Mouse (Mus musculus) kidney, embryonic 14.5 days (tissue): ENCODE measurements at regions not wholly inside any gene's neighbourhood (a gene's known extent, or its start where the extent isn't known, plus 50 kb on each side); places are given as distances from the start of the nearest gene placed in this dataset.

Experiments used
- ATAC-seq: fragments of 200-750 bp; cut with Nextera tagmentation; 2 replicates; pipeline ENCODE4 v1.8.0; 2017; ENCODE audit warnings: moderate number of reproducible peaks, mild to moderate bottlenecking, moderate TSS enrichment, moderate library complexity; ENCODE audit not compliant: low FRiP score, low TSS enrichment
- H3K27ac ChIP-seq: fragments of 300-500 bp; sonication (generic); 2 replicates; pipeline ENCODE4 v1.5.1; 2014; ENCODE audit warnings: low read depth, mild to moderate bottlenecking, low read length, moderate library complexity, mixed read lengths
- H3K27me3 ChIP-seq: fragments of 300-500 bp; sonication (generic); 2 replicates; pipeline ENCODE4 v1.6.1; 2014; ENCODE audit warnings: mild to moderate bottlenecking, low read length; ENCODE audit not compliant: control insufficient read depth, insufficient read depth
- H3K36me3 ChIP-seq: fragments of 300-500 bp; sonication (generic); 2 replicates; pipeline ENCODE4 v1.6.1; 2014; ENCODE audit warnings: low read length, mixed read lengths; ENCODE audit not compliant: control insufficient read depth, insufficient read depth
- H3K4me1 ChIP-seq: fragments of 300-500 bp; sonication (generic); 2 replicates; pipeline ENCODE4 v1.6.1; 2014; ENCODE audit warnings: low read length, mixed read lengths; ENCODE audit not compliant: control insufficient read depth, insufficient read depth
- H3K4me2 ChIP-seq: fragments of 300-500 bp; sonication (generic); replicated peaks from 2 replicates; pipeline ENCODE4 v1.6.1; 2014; ENCODE audit warnings: low read depth, mild to moderate bottlenecking, low read length
- H3K4me3 ChIP-seq: fragments of 300-500 bp; sonication (generic); 2 replicates; pipeline ENCODE4 v1.5.1; 2014; ENCODE audit warnings: mild to moderate bottlenecking, low read length
- H3K9ac ChIP-seq: fragments of 300-500 bp; sonication (generic); 2 replicates; pipeline ENCODE4 v1.6.1; 2014; ENCODE audit warnings: low read depth, mild to moderate bottlenecking, low read length, moderate library complexity
- H3K9me3 ChIP-seq: fragments of 300-500 bp; sonication (generic); 2 replicates; pipeline ENCODE4 v1.6.1; 2016; ENCODE audit warnings: low read length; ENCODE audit not compliant: control insufficient read depth
- WGBS: fragments of 180-500 bp; shearing (Covaris S2); extraction: QIAGEN DNeasy Blood & Tissue Kit; methylation state at CpG from one replicate; pipeline ENCODE4 v1.1.7; 2014; 5-methylcytosine and 5-hydroxymethylcytosine counted together

DNA sequence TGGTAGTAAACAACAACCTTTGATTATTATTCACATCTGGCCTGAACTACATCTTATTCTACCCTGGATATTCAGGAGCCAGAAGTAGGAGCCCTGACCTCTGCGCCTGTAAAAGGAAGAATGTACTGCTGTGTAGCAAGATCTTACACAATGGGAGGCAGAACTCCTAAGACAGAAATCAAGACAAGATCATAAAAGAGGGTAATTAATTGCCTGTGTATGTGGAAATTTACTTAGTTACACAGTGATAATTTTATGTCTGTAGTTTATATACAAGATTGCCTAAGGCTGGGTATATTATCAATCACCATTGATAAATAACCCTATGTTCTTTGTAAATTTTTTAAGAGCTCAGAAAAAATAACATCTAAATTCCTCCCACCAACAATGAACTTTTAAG is 2167.8 kb downstream of the 9330182O14Rik start:
- WGBS: 65% methylated on average over 1 of the region's 1 CpGs
- Histone ChIP-seq H3K4me2 (no peak overlapping the region), H3K27ac (no peak overlapping the region), H3K27me3 (no peaks in the 10 kb centered on the region), H3K4me3 (no peak overlapping the region), H3K36me3 (no peaks in the 10 kb centered on the region), H3K4me1 (no peaks in the 10 kb centered on the region), H3K9ac (no peak overlapping the region), H3K9me3 (no peaks in the 10 kb centered on the region)
- ATAC-seq: no peak

DNA sequence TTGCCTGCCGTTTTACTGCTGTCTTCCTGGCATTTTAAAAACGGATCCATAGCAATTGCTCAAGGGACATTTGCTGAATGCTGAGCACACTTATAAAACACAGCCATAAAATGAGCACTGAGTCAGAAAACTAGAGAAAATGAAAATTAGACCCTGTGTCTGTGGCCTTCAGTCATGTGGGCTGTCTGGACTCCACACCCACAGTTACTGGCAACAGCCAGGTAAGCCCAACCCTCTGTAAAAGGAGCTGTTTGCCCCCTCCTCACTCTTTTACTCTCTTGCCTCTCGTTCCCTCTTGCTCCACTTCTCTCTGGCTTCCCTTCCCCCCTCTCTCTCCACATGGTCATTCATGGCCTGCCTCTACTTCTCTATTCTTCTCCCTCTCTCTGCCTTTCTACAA is 2169.9 kb downstream of the 9330182O14Rik start:
- Histone ChIP-seq H3K4me2 (no peak overlapping the region), H3K4me1 (no peaks in the 10 kb centered on the region), H3K36me3 (no peaks in the 10 kb centered on the region), H3K27ac (no peak overlapping the region), H3K9ac (no peak overlapping the region), H3K4me3 (no peak overlapping the region), H3K27me3 (no peaks in the 10 kb centered on the region), H3K9me3 (no peaks in the 10 kb centered on the region)
- 59% methylated on average over 3 of the region's 3 CpGs for WGBS
- no peak for ATAC-seq

DNA sequence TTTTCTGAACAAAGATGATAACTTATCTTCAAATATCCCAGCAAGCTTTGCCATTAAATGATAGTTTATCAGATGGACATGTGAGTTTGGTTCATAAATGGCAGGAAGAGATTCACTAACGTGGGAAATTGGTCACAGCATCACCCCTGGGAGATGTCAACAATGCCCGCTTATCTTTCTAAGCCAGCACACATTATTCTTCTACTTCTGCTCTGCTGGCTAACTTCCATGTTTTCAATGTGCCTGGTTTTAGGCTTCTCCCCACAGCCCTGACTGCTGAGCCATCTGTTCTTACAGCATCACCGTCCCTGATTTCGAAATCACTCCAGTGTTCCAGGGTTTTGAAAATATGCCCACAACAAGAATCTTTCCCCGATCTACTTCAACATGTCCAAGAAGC is 2175.4 kb downstream of the 9330182O14Rik start:
- Histone ChIP-seq H3K27me3 (no peaks in the 10 kb centered on the region), H3K4me1 (no peaks in the 10 kb centered on the region), H3K27ac (no peak overlapping the region), H3K4me2 (no peak overlapping the region), H3K4me3 (no peak overlapping the region), H3K9ac (no peak overlapping the region), H3K36me3 (no peaks in the 10 kb centered on the region), H3K9me3 (no peaks in the 10 kb centered on the region)
- ATAC-seq: no peak
- WGBS: 81% methylated on average over 5 of the region's 5 CpGs

DNA sequence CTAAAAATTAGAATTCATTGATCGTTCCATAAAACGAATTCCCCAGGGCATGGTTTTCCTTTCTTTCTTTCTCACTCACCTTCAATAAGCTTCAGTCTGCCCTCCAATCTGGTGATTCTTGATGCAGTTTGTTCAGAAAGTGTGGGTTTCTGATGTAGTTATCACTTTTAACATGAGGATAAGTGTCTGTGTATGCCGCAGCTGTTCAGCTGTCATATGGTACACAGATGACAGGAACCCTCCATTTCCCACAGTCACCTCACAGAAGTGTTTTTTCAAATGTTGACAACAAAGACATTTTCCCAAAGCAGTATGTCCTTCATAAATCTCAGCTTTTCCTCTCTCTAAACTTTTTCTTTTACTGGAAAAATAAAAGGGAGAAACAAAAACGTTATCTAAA is 2177.0 kb downstream of the 9330182O14Rik start:
- Histone ChIP-seq H3K9ac (no peak overlapping the region), H3K27ac (no peak overlapping the region), H3K4me2 (no peak overlapping the region), H3K4me1 (no peaks in the 10 kb centered on the region), H3K36me3 (no peaks in the 10 kb centered on the region), H3K4me3 (no peak overlapping the region), H3K9me3 (no peaks in the 10 kb centered on the region), H3K27me3 (no peaks in the 10 kb centered on the region)
- WGBS: 73% methylated on average over 4 of the region's 4 CpGs
- no peak for ATAC-seq

DNA sequence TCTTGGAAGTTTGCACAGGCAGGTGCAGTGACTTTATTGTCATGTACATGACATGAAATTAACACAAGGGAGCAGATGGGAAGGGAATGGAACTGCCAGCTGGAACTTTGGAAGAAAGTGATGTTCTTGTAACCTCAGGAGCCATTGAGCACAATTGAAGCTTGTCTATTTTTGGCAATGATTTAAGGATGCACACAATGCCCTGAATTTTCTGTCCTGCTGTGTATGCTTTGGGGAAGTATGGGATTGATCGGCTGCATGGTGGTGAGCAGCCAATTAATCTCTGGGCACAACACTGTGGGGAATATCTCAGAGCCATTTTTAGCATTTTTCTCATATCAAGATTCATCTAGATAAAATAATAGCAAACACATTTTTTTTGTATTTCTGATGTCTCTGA is 2186.2 kb downstream of the 9330182O14Rik start:
- Histone ChIP-seq H3K4me1 (no peaks in the 10 kb centered on the region), H3K4me3 (no peak overlapping the region), H3K9me3 (no peaks in the 10 kb centered on the region), H3K36me3 (no peaks in the 10 kb centered on the region), H3K27me3 (no peaks in the 10 kb centered on the region), H3K9ac (no peak overlapping the region), H3K4me2 (no peak overlapping the region), H3K27ac (no peak overlapping the region)
- WGBS: 88% methylated on average over 1 of the region's 1 CpGs
- ATAC-seq: no peak

DNA sequence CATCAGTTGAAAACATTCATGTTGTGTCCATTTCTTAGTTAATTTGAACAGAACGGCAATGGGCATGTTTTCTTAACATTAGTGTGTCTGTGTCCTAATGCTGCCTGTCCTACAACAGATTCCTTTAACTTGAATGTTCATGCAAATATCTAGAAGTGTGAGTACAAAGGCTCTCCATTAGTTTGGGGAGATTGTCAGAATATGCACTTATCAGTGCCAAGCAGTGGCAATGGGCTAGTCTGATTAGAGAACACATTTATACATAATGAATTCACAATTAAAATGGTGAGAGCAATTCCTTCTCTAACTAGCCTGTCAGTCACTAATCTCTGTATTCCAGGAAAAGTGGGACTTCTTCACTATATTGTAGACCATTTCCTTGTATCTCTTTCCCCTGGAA is 2188.8 kb downstream of the 9330182O14Rik start:
- Histone ChIP-seq H3K4me3 (no peak overlapping the region), H3K27me3 (no peaks in the 10 kb centered on the region), H3K36me3 (no peaks in the 10 kb centered on the region), H3K9me3 (no peaks in the 10 kb centered on the region), H3K4me1 (no peaks in the 10 kb centered on the region), H3K27ac (no peak overlapping the region), H3K9ac (no peak overlapping the region), H3K4me2 (no peak overlapping the region)
- ATAC-seq: no peak
- WGBS: 90% methylated on average over 1 of the region's 1 CpGs

DNA sequence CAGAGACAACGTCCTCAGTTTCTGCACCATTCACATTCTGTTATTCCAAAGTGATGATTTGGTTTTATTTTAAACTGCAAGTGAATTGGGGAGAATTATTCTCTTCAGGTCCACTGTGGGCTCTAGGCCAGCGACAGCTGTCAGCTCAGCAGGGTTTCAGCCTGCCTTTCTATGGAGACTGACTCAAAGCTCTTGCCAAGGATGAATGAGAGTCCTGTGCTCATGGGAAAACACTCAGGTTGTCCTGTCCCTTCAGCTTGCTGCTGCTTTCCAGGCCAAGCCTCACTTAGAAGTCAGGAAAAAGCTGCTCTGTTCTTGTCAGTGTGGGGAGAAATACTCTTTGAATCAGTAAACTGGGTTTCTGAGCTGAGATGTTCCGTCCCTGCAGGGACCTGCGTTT is 2191.1 kb downstream of the 9330182O14Rik start:
- no peaks in the 10 kb centered on the region for H3K9me3 ChIP-seq
- H3K36me3 ChIP-seq: no peaks in the 10 kb centered on the region
- H3K27ac ChIP-seq: no peak overlapping the region
- no peaks in the 10 kb centered on the region for H3K4me1 ChIP-seq
- no peak overlapping the region for H3K4me3 ChIP-seq
- no peak for ATAC-seq
- no peak overlapping the region for H3K4me2 ChIP-seq
- no peaks in the 10 kb centered on the region for H3K27me3 ChIP-seq
- no peak overlapping the region for H3K9ac ChIP-seq
- WGBS: 75% methylated on average over 4 of the region's 4 CpGs

DNA sequence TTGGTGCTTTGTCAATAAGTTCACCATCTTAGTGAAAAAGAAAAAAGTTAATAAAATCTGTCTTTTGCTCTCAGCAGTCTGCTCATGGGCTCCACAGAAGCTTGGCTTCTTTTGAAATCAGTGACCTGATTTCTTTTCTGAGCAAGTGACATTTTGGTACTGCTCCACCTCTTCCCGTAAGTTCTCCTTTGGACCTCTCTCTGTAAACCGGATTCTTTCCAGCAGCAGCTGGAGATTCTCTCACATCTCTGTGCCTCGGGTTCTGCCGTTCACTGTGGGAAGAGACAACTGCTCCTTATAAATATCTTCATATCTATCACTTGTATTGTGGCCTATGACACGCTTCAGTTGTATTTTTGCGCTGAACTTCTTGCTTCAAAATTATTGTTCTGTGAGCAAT is 2194.4 kb downstream of the 9330182O14Rik start:
- Histone ChIP-seq H3K9me3 (no peaks in the 10 kb centered on the region), H3K4me1 (no peaks in the 10 kb centered on the region), H3K27ac (no peak overlapping the region), H3K27me3 (no peaks in the 10 kb centered on the region), H3K36me3 (no peaks in the 10 kb centered on the region), H3K4me2 (no peak overlapping the region), H3K9ac (no peak overlapping the region), H3K4me3 (no peak overlapping the region)
- WGBS: 80% methylated on average over 6 of the region's 6 CpGs
- no peak for ATAC-seq

DNA sequence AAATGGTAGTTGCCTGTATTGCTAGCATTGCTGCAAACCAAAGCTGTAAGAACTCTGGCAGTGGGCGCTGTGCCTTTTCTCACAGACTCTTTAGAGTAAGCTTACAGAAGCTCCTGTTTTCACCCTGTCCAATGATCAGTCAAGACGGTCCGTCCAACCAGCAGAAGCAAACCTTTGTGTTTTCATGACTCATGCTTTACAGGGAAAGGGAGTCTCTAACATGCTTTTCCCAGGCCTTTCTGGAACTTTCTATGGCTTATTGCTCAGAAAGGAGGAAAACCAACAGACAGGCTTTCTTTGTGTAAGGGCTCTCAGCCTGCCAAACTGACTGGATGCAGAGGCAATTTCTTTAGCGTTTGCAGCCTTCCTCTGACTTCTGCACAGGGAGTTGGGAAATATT is 2195.6 kb downstream of the 9330182O14Rik start:
- Histone ChIP-seq H3K36me3 (no peaks in the 10 kb centered on the region), H3K27ac (no peak overlapping the region), H3K4me1 (no peaks in the 10 kb centered on the region), H3K9me3 (no peaks in the 10 kb centered on the region), H3K9ac (no peak overlapping the region), H3K27me3 (no peaks in the 10 kb centered on the region), H3K4me2 (no peak overlapping the region), H3K4me3 (no peak overlapping the region)
- ATAC-seq: no peak
- WGBS: 54% methylated on average over 4 of the region's 4 CpGs

DNA sequence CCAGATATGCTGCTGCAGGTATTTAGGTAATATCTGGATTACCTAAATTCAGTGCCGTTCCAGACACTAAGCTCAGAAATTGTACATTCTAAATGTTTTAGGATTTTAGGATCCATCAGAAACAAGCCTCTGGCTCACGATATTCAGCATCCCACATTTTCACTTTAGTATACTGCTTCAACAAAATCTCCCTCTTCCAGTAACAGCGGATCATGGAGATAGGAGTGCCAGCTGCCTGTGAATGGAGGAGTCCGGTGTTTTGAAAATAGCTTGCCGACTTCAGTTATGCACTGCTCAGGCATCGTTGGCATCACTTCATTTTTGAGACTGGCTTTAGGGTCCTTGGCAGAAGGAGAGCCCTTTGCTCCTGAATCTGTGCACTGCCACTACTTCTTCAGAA is 2199.5 kb downstream of the 9330182O14Rik start:
- ATAC-seq: no peak
- Histone ChIP-seq H3K4me1 (no peaks in the 10 kb centered on the region), H3K4me3 (no peak overlapping the region), H3K27me3 (no peaks in the 10 kb centered on the region), H3K4me2 (no peak overlapping the region), H3K36me3 (no peaks in the 10 kb centered on the region), H3K27ac (no peak overlapping the region), H3K9me3 (no peaks in the 10 kb centered on the region), H3K9ac (no peak overlapping the region)
- WGBS: 94% methylated on average over 6 of the region's 6 CpGs
